Mouse (Mus musculus) myocyte (in vitro differentiated cells): ENCODE results near the gene Slc32a1.

Source experiments
- CEBPB ChIP-seq: IDR thresholded peaks from 2 replicates; pipeline ENCODE4 v1.6.1; 2011; ENCODE audit warnings: mild to moderate bottlenecking, moderate library complexity; ENCODE audit not compliant: poor library complexity, insufficient read depth, severe bottlenecking
- E2F4 ChIP-seq: IDR thresholded peaks from one replicate; pipeline ENCODE4 v1.6.1; 2011; ENCODE audit warnings: mild to moderate bottlenecking, control low read depth, moderate library complexity; ENCODE audit not compliant: insufficient read depth
- MAX ChIP-seq: IDR thresholded peaks from one replicate; pipeline ENCODE4 v1.6.1; 2011; ENCODE audit warnings: low read depth, mild to moderate bottlenecking, control low read depth
- MYOD1 ChIP-seq, 3 experiments: IDR thresholded peaks; one replicate each; pipeline ENCODE4 v1.6.1; 2011; ENCODE audit warnings: control low read depth in 2 of 3, low read depth in 2 of 3, mild to moderate bottlenecking in 2 of 3, moderate library complexity in 1 of 3; ENCODE audit not compliant: insufficient read length in 2 of 3, control insufficient read depth in 1 of 3
- MYOG ChIP-seq, 3 experiments: IDR thresholded peaks; one replicate each; pipeline ENCODE4 v1.6.1; 2011; ENCODE audit warnings: control low read depth in 2 of 3, low read depth in 2 of 3, mild to moderate bottlenecking in 2 of 3; ENCODE audit not compliant: insufficient read length in 2 of 3, control insufficient read depth in 1 of 3, insufficient read depth in 1 of 3
- POLR2A ChIP-seq: IDR thresholded peaks from one replicate; pipeline ENCODE4 v1.6.1; 2011; ENCODE audit warnings: low read depth, mild to moderate bottlenecking, control low read depth, moderate library complexity; ENCODE audit not compliant: insufficient read length
- POLR2AphosphoS2 ChIP-seq: IDR thresholded peaks from one replicate; pipeline ENCODE4 v1.6.1; 2011; ENCODE audit warnings: low read depth, control low read depth; ENCODE audit not compliant: insufficient read length
- SRF ChIP-seq: IDR thresholded peaks from one replicate; pipeline ENCODE4 v1.6.1; 2011; ENCODE audit warnings: low read depth; ENCODE audit not compliant: control insufficient read depth, insufficient read length
- TCF12 ChIP-seq: IDR thresholded peaks from one replicate; pipeline ENCODE4 v1.6.1; 2011; ENCODE audit warnings: mild to moderate bottlenecking, control low read depth; ENCODE audit not compliant: poor library complexity, insufficient read depth, severe bottlenecking
- TCF3 ChIP-seq: IDR thresholded peaks from one replicate; pipeline ENCODE4 v1.6.1; 2011; ENCODE audit warnings: low read depth, control low read depth; ENCODE audit not compliant: insufficient read length
- USF1 ChIP-seq: IDR thresholded peaks from one replicate; pipeline ENCODE4 v1.6.1; 2011; ENCODE audit warnings: low read depth, mild to moderate bottlenecking, control low read depth, moderate library complexity

DNA sequence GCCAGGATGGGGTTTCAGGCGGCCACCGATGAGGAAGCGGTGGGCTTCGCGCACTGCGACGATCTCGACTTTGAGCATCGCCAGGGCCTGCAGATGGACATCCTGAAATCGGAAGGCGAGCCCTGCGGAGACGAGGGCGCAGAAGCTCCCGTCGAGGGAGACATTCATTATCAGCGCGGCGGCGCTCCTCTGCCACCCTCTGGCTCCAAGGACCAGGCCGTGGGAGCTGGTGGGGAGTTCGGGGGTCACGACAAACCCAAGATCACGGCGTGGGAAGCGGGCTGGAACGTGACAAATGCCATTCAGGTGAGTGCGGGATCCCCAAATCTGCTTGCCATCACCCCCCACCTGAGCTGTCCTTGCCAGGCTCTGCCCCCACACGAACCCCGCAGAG lies 756 bp downstream of the Slc32a1 start:
- TF ChIP-seq POLR2A (no peak), MYOD1 (IDR thresholded peaks at IDR 0.05; ENCODE audit: control insufficient read depth in 1 of 3, insufficient read length in 2 of 3, low read depth in 2 of 3) (no peak), TCF12 (no peak), MAX (no peak), POLR2AphosphoS2 (no peak), TCF3 (no peak), SRF (no peak), CEBPB (no peak), E2F4 (no peak), MYOG (IDR thresholded peaks at IDR 0.05; ENCODE audit: control insufficient read depth in 1 of 3, insufficient read depth in 1 of 3, insufficient read length in 2 of 3, low read depth in 2 of 3) (no peak), USF1 (no peak)
